Mouse (Mus musculus) thymus, postnatal 4 days (tissue): ENCODE results near the gene H2-Q1.
"Not testable (repeated sequence)": the region's sequence is repeated elsewhere in the genome, so short reads cannot be mapped to it uniquely, and the experiment has no call there.

ENCODE experiments used
- DNase-seq: peaks from one replicate; pipeline ENCODE4 v3.0.0; 2021

The H2-Q1 gene

DNA sequence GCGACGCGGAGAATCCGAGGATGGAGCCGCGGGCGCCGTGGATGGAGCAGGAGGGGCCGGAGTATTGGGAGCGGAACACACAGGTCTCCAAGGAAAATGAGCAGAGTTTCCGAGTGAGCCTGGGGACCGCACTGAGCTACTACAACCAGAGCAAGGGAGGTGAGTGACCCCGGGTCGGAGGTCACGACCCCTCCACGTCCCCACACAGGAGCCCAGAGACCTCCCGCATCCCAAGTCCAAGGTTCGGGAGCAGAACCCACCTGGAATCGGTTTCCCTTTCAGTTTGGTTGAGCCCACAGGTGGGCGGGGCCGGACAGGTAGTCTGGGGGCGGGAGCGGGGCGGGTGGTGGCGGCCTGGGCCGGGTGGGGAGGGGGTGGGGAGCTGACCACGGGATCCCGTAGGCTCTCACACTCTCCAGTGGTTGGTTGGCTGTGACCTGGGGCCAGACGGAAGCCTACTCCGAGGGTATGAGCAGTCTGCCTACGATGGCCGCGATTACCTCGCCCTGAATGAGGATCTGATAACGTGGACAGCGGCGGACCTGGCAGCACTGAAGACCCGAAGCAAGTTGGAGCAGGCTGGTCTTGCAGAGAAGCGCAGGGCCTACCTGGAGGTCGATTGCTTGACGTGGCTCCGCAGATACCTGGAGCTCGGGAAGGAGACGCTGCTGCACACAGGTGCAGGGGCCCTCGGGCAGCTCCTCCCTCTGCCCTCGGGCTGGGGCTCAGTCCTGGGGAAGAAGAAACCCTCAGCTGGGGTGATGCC is 22.7 kb downstream of the H2-Q1 start:
- DNase-seq: peak; percentile 51

- not testable (repeated sequence) for DNase-seq
Observed at GRCm38 (mm10) chr17:35347659-35348058, 27.5 kb downstream of the H2-Q1 start.

GRCm38 (mm10) chr17:35353275-35353674 is 33.1 kb downstream of the H2-Q1 start:
- DNase-seq: peak; percentile 11

- peak; percentile 20 for DNase-seq
Observed at GRCm38 (mm10) chr17:35354071-35354470, 33.9 kb downstream of the H2-Q1 start.

DNA sequence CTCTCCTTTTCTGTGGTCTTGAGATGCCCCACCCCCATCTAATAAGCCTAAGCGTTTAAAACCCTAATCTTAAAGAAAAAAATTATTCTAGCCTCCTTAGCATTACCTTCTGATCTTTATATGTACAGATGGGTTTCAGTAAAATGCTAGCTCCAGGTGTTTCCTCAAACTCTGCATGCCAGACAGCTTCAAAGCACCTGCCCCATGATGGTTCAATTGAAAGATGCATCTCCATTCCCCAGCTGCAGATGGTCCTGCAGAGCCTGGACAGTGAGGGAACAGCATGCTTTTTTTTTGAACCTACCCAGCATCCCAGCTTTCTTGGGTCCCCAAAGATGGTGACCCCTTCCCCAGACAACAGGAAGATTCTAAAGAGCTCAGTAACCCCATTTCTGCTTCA is 36.9 kb downstream of the H2-Q1 start:
- peak; percentile 50 for DNase-seq

DNA sequence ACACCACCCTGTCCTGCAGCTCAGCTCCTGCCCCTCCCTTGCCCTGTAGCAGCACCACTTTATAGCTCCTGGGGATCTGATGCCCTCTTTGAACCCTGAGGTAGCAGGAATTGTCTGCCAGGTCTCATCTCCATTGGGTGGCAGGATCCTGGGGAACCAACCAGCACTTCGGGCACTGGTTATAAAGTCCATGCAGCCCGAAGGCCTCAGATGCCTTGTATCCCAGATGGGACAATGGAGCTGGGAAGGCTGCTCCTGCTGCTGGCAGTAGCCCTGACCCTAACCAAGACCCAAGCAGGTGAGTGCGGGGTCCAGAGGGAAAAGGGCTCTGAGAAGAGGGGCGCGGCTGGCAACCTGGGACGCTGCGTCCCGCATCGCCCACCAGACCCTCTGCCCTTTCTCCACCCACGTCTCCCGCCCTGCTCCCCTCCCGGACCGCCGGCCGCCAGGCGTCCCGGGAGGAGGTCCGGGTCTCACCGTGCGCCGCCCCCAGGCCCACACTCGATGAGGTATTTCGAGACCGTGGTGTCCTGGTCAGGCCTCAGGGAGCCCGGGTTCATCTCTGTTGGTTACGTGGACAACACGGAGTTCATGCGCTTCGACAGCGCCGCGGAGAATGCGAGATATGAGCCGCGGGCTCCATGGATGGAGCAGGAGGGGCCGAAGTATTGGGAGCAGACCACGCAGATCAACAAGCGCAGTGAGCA is 38.7 kb downstream of the H2-Q1 start:
- peak; percentile 54 for DNase-seq

DNA sequence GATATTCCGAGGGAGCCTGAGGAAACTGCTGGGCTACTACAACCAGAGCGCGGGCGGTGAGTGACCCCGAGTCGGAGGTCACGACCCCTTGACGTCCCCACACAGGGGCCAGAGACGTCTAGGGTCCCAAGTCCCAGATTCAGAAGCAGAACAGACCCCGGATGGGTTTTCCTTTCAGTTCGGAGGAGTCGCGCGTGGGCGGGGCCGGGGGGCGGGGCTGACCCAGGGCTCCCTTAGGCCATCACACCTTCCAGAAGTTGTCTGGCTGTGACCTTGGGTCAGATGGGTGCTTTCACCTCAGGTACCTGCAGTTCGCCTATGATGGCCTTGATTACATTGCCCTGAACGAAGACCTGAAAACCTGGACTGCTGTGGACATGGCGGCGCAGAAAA is 39.3 kb downstream of the H2-Q1 start:
- DNase-seq: peak; percentile 47
